Mouse (Mus musculus) bone marrow, adult 2 months (tissue): ENCODE measurements around the gene Exoc6.

Experiments used
- CTCF ChIP-seq: fragments of 200-500 bp; IDR thresholded peaks from 2 replicates; pipeline ENCODE4 v1.5.1; 2011; ENCODE audit warnings: low read length, control low read depth; ENCODE audit not compliant: control insufficient read depth, insufficient read depth
- POLR2A ChIP-seq: fragments of 200-500 bp; IDR thresholded peaks from 2 replicates; pipeline ENCODE4 v1.6.1; 2011; ENCODE audit warnings: low read depth, mild to moderate bottlenecking, control low read depth, low read length, borderline replicate concordance; ENCODE audit not compliant: control insufficient read depth

DNA sequence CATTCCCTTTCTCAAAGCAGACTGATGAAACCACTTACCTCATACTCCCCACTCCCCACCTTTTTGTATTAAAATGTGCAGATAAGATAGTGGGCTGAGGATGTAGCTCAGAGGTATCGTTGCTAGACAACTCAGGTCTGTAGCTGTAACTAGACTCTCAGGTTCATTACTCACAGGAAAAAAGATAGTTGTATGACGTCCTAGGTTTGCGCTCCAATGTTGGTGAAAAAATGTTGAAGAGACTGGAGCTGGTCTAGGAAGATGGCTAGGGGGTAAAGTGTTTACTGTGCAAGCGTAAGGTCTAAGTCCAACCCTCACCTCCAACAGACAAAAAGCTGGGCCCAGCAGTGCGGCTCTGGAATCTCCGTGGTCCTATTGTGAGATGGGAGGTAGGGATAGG, 4.5 kb upstream of the Exoc6 start:
- TF ChIP-seq CTCF (no peak), POLR2A (no peak)
